9 mouse cellular contexts compared by ENCODE assay signal in genomic region chr7:100608910-100609309, GRCm38 (mm10). TPM values are rescaled to one million over a fixed set of nuclear protein-coding genes. Genes with fewer than 3 reads are reported as not detected.
DNase-seq lines count a peak whose midpoint lies in the region; ATAC-seq and TF ChIP-seq lines count a peak whose summit lies in the region.
"Had no signal": no experiment of that assay in that cellular context is flagged by ENCODE, and none has a peak within 500 bp of the region (broad histone marks: within the 10 kb centered on the region; RNA-seq: fewer than 3 reads in every experiment).

No protein-coding gene starts in this region.

- no peaks in the 10 kb centered on the region for H3K9me3 ChIP-seq in kidney, postnatal 0 days (replicated peaks; ENCODE audit: low read length)
- H3K9me3 ChIP-seq in embryonic facial prominence, embryonic 10.5 days = no peaks in the 10 kb centered on the region
- no peaks in the 10 kb centered on the region for H3K9me3 ChIP-seq in hindbrain, embryonic 16.5 days (ENCODE audit: control insufficient read depth, low read length)
- no peaks in the 10 kb centered on the region for H3K9me3 ChIP-seq in midbrain, embryonic 15.5 days

- no peak overlapping the region for H3K27ac ChIP-seq in kidney, postnatal 0 days
- H3K27ac ChIP-seq in embryonic facial prominence, embryonic 10.5 days (replicated peaks) = peak overlapping the region; percentile 99
- H3K27ac ChIP-seq in hindbrain, embryonic 16.5 days (ENCODE audit: low read depth, low read length) = peak overlapping the region; percentile 99; the same call in 1 of the 2 replicates
- peak overlapping the region; percentile 96 for H3K27ac ChIP-seq in midbrain, embryonic 15.5 days

- H3K4me1 ChIP-seq in kidney, postnatal 0 days (replicated peaks; ENCODE audit: insufficient read depth, low read length) = no peaks in the 10 kb centered on the region
- peaks cover 25% of the 10 kb centered on the region for H3K4me1 ChIP-seq in embryonic facial prominence, embryonic 10.5 days
- H3K4me1 ChIP-seq in hindbrain, embryonic 16.5 days (ENCODE audit: control insufficient read depth, insufficient read depth, low read depth, low read length) = peaks cover 12% of the 10 kb centered on the region
- peaks cover 19% of the 10 kb centered on the region for H3K4me1 ChIP-seq in midbrain, embryonic 15.5 days

- no peaks in the 10 kb centered on the region for H3K36me3 ChIP-seq in kidney, postnatal 0 days (ENCODE audit: insufficient read depth, low read length)
- H3K36me3 ChIP-seq in embryonic facial prominence, embryonic 10.5 days (replicated peaks) = no peaks in the 10 kb centered on the region
- no peaks in the 10 kb centered on the region for H3K36me3 ChIP-seq in hindbrain, embryonic 16.5 days (ENCODE audit: control insufficient read depth, insufficient read depth, low read length)
- no peaks in the 10 kb centered on the region for H3K36me3 ChIP-seq in midbrain, embryonic 15.5 days (replicated peaks)

- peak overlapping the region; percentile 71 for H3K4me2 ChIP-seq in kidney, postnatal 0 days (ENCODE audit: low read length)
- peak overlapping the region; percentile 60 for H3K4me2 ChIP-seq in hindbrain, embryonic 16.5 days (ENCODE audit: low read length)
- peak overlapping the region; percentile 61 for H3K4me2 ChIP-seq in midbrain, embryonic 15.5 days

- no peak for TF ChIP-seq CTCF in kidney, postnatal 0 days (IDR thresholded peaks at IDR 0.05; ENCODE audit: low read depth)

- H3K4me3 ChIP-seq in kidney, postnatal 0 days (replicated peaks; ENCODE audit: low read depth, low read length) = peak overlapping the region; percentile 100
- peak overlapping the region; percentile 100 for H3K4me3 ChIP-seq in embryonic facial prominence, embryonic 10.5 days
- peak overlapping the region; percentile 99 for H3K4me3 ChIP-seq in hindbrain, embryonic 16.5 days (ENCODE audit: low read length)
- H3K4me3 ChIP-seq in midbrain, embryonic 15.5 days = peak overlapping the region; percentile 91

- H3K9ac ChIP-seq in kidney, postnatal 0 days (ENCODE audit: low read depth, low read length) = peak overlapping the region; percentile 99
- peak overlapping the region; percentile 100 for H3K9ac ChIP-seq in hindbrain, embryonic 16.5 days (ENCODE audit: low read depth, low read length)
- peak overlapping the region; percentile 99 for H3K9ac ChIP-seq in midbrain, embryonic 15.5 days

- no peaks in the 10 kb centered on the region for H3K27me3 ChIP-seq in kidney, postnatal 0 days (ENCODE audit: insufficient read depth, low read length)
- no peaks in the 10 kb centered on the region for H3K27me3 ChIP-seq in embryonic facial prominence, embryonic 10.5 days (replicated peaks; ENCODE audit: low read depth, poor library complexity, severe bottlenecking)
- H3K27me3 ChIP-seq in hindbrain, embryonic 16.5 days (replicated peaks; ENCODE audit: control insufficient read depth, insufficient read depth, low read length) = no peaks in the 10 kb centered on the region
- H3K27me3 ChIP-seq in midbrain, embryonic 15.5 days (replicated peaks) = no peaks in the 10 kb centered on the region

- no peak for DNase-seq in kidney, postnatal 0 days (ENCODE audit: low spot score)
- no peak for DNase-seq in kidney, adult 9 months
- DNase-seq in embryonic facial prominence, embryonic 10.5 days (ENCODE audit: low spot score) = no peak
- DNase-seq in frontal cortex, postnatal 14 days (ENCODE audit: low spot score in 2 of 2) = no peak
- DNase-seq in spleen, adult 18-20 months = no peak
- no peak for DNase-seq in adrenal gland, postnatal 4 days (ENCODE audit: low spot score in 2 of 2)

- 13% methylated on average over 4 of the region's 4 CpGs for WGBS in kidney, postnatal 0 days
- 32% methylated on average over 4 of the region's 4 CpGs for WGBS in embryonic facial prominence, embryonic 10.5 days
- 15% methylated on average over 4 of the region's 4 CpGs for WGBS in hindbrain, embryonic 16.5 days
- 15% methylated on average over 4 of the region's 4 CpGs for WGBS in midbrain, embryonic 15.5 days

- no peak for ATAC-seq in kidney, postnatal 0 days (replicated peaks; ENCODE audit: low FRiP score, low read depth)
- no peak for ATAC-seq in hindbrain, embryonic 16.5 days
- no peak for ATAC-seq in midbrain, embryonic 15.5 days (replicated peaks)

RNA-seq across cellular contexts. Expression of gene Mrpl48, which starts 0.8 kb away (rescaled TPM):
- 105 and 107 TPM in 2 replicates for polyA plus RNA-seq in kidney, postnatal 0 days (2015; fragmentation: Nextera tagmentation; extraction: Ambion mirVana)
- polyA plus RNA-seq in embryonic facial prominence, embryonic 10.5 days (2016; fragmentation: Nextera tagmentation; extraction: Ambion mirVana) = 56.6 and 58.2 TPM in 2 replicates
- polyA plus RNA-seq in hindbrain, embryonic 16.5 days (2015; fragmentation: Nextera tagmentation; extraction: Ambion mirVana) = 85.2 and 90.5 TPM in 2 replicates
- 79.0 and 80.2 TPM in 2 replicates for polyA plus RNA-seq in midbrain, embryonic 15.5 days (2015; fragmentation: Nextera tagmentation; extraction: Ambion mirVana)
- 10 to 100 TPM; 64.5 to 67.5 TPM for total RNA-seq in adrenal gland, postnatal 4 days (2021)

RNA-seq across cellular contexts. Expression of gene Rab6a, which starts 1.7 kb away (rescaled TPM):
- polyA plus RNA-seq in kidney, postnatal 0 days (2015; fragmentation: Nextera tagmentation; extraction: Ambion mirVana) = 90.7 and 94.6 TPM in 2 replicates
- 92.1 and 92.3 TPM in 2 replicates for polyA plus RNA-seq in embryonic facial prominence, embryonic 10.5 days (2016; fragmentation: Nextera tagmentation; extraction: Ambion mirVana)
- 276 and 294 TPM in 2 replicates for polyA plus RNA-seq in hindbrain, embryonic 16.5 days (2015; fragmentation: Nextera tagmentation; extraction: Ambion mirVana)
- polyA plus RNA-seq in midbrain, embryonic 15.5 days (2015; fragmentation: Nextera tagmentation; extraction: Ambion mirVana) = 253 and 260 TPM in 2 replicates
- total RNA-seq in adrenal gland, postnatal 4 days (2021) = 10 to 100 TPM; 68.5 to 79.0 TPM

RNA-seq across cellular contexts. Expression of gene Plekhb1, which starts 53.3 kb away (rescaled TPM):
- 4.6 and 5.1 TPM in 2 replicates for polyA plus RNA-seq in kidney, postnatal 0 days (2015; fragmentation: Nextera tagmentation; extraction: Ambion mirVana)
- 4.7 and 4.8 TPM in 2 replicates for polyA plus RNA-seq in embryonic facial prominence, embryonic 10.5 days (2016; fragmentation: Nextera tagmentation; extraction: Ambion mirVana)
- 24.8 and 28.9 TPM in 2 replicates for polyA plus RNA-seq in hindbrain, embryonic 16.5 days (2015; fragmentation: Nextera tagmentation; extraction: Ambion mirVana)
- 10.3 and 10.4 TPM in 2 replicates for polyA plus RNA-seq in midbrain, embryonic 15.5 days (2015; fragmentation: Nextera tagmentation; extraction: Ambion mirVana)
- total RNA-seq in adrenal gland, postnatal 4 days (2021) = 10 to 100 TPM in 1 of 2 experiments, 1 to 10 TPM in 1; 8.7 to 10.1 TPM
- total RNA-seq: hematopoietic stem cell, adult 5-6 weeks had no signal
